Mouse (Mus musculus): ENCODE results near the gene Nr2f1.

DNA sequence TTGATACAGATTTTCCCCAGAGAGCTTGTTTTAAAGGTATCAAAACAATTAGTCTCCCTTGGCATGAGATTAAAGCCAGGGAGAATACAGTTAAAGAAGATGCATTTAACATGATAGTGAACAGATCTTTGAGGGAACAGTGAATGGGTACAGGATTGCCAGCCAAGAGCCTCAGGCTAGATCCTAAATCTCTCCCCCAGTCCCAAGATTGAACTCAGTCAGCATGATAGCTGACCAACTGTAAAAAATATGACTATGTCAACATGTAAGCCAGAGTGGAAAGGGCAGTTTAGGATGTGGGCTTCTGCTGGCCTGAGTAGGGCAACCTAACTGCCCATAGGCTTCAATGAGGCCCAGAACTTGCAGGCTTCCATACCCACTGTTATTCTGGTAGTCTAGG, 5.9 kb upstream of the Nr2f1 start:
- TF ChIP-seq CTCF (conservative IDR thresholded peaks at IDR 0.05; ENCODE audit: low read length) (no peak), NANOG (IDR thresholded peaks at IDR 0.05; ENCODE audit: borderline replicate concordance, low read length) (no peak), POU5F1 (IDR thresholded peaks at IDR 0.05; ENCODE audit: borderline replicate concordance, low read length) (no peak)
